Mouse (Mus musculus) heart, embryonic 11.5 days (tissue): ENCODE data around the gene Wfdc8. TPM values are rescaled to one million over a fixed set of nuclear protein-coding genes. Genes with fewer than 3 reads are reported as not detected.
"Not testable (repeated sequence)": the region's sequence is repeated elsewhere in the genome, so short reads cannot be mapped to it uniquely, and the experiment has no call there.

Source experiments
- ATAC-seq: fragments of 200-750 bp; cut with Nextera tagmentation; replicated peaks from 2 replicates; pipeline ENCODE4 v1.8.0; 2017; ENCODE audit warnings: moderate library complexity; ENCODE audit not compliant: insufficient number of reproducible peaks, low FRiP score, low TSS enrichment
- H3K27ac ChIP-seq: fragments of 300-500 bp; sonication (generic); 2 replicates; pipeline ENCODE4 v1.5.1; 2014; ENCODE audit warnings: mild to moderate bottlenecking, low read depth, low read length
- H3K27me3 ChIP-seq: fragments of 300-500 bp; sonication (generic); 2 replicates; pipeline ENCODE4 v1.6.1; 2014; ENCODE audit warnings: mild to moderate bottlenecking, low read length, mixed read lengths; ENCODE audit not compliant: control insufficient read depth, insufficient read depth
- H3K36me3 ChIP-seq: fragments of 300-500 bp; sonication (generic); 2 replicates; pipeline ENCODE4 v1.6.1; 2014; ENCODE audit warnings: mild to moderate bottlenecking, low read length, moderate library complexity, mixed read lengths; ENCODE audit not compliant: control insufficient read depth, insufficient read depth
- H3K4me1 ChIP-seq: fragments of 300-500 bp; sonication (generic); 2 replicates; pipeline ENCODE4 v1.6.1; 2014; ENCODE audit warnings: low read length; ENCODE audit not compliant: control insufficient read depth, insufficient read depth
- H3K4me2 ChIP-seq: fragments of 300-500 bp; sonication (generic); 2 replicates; pipeline ENCODE4 v1.6.1; 2014; ENCODE audit warnings: mild to moderate bottlenecking, moderate library complexity
- H3K4me3 ChIP-seq: fragments of 300-500 bp; sonication (generic); 2 replicates; pipeline ENCODE4 v1.5.1; 2014; ENCODE audit warnings: low read depth, low read length
- H3K9ac ChIP-seq: fragments of 300-500 bp; sonication (generic); 2 replicates; pipeline ENCODE4 v1.6.1; 2014; ENCODE audit warnings: mild to moderate bottlenecking, low read depth, low read length, moderate library complexity
- H3K9me3 ChIP-seq: fragments of 300-500 bp; sonication (generic); replicated peaks from 2 replicates; pipeline ENCODE4 v1.6.1; 2016; ENCODE audit warnings: low read length; ENCODE audit not compliant: control insufficient read depth
- WGBS: fragments of 180-500 bp; shearing (Covaris S2); extraction: QIAGEN DNeasy Blood & Tissue Kit; methylation state at CpG from one replicate; pipeline ENCODE4 v1.1.7; 2014; ENCODE audit not compliant: insufficient replicate concordance; 5-methylcytosine and 5-hydroxymethylcytosine counted together
- polyA plus RNA-seq: library from polyadenylated mRNA; unstranded; fragments of >200 nt; fragmentation: Nextera tagmentation; extraction: Ambion mirVana; gene quantifications from 2 replicates; pipeline ENCODE4 v1.2.1, GENCODE M21; 2014

Wfdc8 gene
- polyA plus RNA-seq, 1 experiment from 2014 or later: not detected

DNA sequence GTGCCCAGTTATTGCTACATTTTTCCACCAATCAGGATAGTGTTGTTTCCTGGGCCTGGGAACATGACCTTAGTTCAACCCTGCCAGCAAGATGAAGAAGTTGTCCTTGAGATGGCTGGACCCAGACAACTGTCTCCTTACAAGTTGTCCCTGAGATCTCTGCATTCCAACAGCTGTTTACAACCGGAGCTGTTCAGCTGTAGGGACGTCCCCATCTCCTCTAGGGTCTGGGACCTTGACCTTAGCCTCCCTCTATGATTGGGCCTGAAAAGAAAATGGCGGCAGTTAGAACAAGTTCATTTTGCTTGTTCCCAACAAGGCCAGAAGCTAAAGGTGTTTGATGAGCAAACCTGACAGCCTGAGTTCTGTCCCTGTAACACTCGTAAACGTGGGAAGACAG is 5.6 kb upstream of the Wfdc8 start:
- H3K27ac ChIP-seq: no peak overlapping the region
- no peak for ATAC-seq
- H3K4me3 ChIP-seq: no peak overlapping the region
- no peaks in the 10 kb centered on the region for H3K36me3 ChIP-seq
- H3K27me3 ChIP-seq: no peaks in the 10 kb centered on the region
- H3K4me2 ChIP-seq: no peak overlapping the region
- no peaks in the 10 kb centered on the region for H3K9me3 ChIP-seq
- WGBS: 75% methylated on average over 5 of the region's 5 CpGs
- H3K9ac ChIP-seq: no peak overlapping the region
- no peaks in the 10 kb centered on the region for H3K4me1 ChIP-seq

- ATAC-seq: no peak
- WGBS: 82% methylated on average over 3 of the region's 3 CpGs
Observed at GRCm38 (mm10) chr2:164615386-164615785, 2.0 kb upstream of the Wfdc8 start.

GRCm38 (mm10) chr2:164608781-164609180 is 4.6 kb downstream of the Wfdc8 start:
- no peak overlapping the region for H3K4me3 ChIP-seq

More at GRCm38 (mm10) chr2:164615386-164615785, 2.0 kb upstream of the Wfdc8 start:
- H3K36me3 ChIP-seq: no peaks in the 10 kb centered on the region
- H3K4me2 ChIP-seq: no peak overlapping the region
- H3K9me3 ChIP-seq: no peaks in the 10 kb centered on the region
- H3K4me1 ChIP-seq: no peaks in the 10 kb centered on the region
- H3K27ac ChIP-seq: no peak overlapping the region
- H3K4me3 ChIP-seq: no peak overlapping the region
- no peaks in the 10 kb centered on the region for H3K27me3 ChIP-seq
- no peak overlapping the region for H3K9ac ChIP-seq

DNA sequence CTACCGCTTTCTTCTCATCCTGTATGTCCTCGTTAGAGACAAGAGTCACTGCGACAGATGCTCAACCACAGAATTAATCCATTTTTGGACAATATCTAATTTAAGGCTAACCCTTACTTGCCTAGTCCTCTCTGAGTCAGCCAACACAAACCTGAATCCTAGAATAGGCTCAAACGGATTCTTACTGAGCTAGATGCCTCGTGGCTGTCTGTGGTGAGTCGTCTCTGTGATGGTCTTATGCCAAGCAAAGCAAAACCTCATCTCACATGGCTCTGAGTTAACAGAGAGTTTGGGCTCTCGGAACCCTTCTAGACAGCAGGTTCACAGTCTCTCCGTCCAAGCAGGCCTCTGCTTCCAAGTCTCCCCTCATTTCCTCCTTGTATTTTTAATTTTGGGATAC is 9.0 kb downstream of the Wfdc8 start:
- H3K9ac ChIP-seq: no peak overlapping the region
- H3K36me3 ChIP-seq: no peaks in the 10 kb centered on the region
- WGBS: 88% methylated on average over 8 of the region's 8 CpGs
- no peak overlapping the region for H3K4me2 ChIP-seq
- H3K27me3 ChIP-seq: no peaks in the 10 kb centered on the region
- H3K9me3 ChIP-seq: peaks cover 5% of the 10 kb centered on the region; the same call in 1 of the 2 replicates
- no peak overlapping the region for H3K27ac ChIP-seq
- H3K4me3 ChIP-seq: no peak overlapping the region
- no peaks in the 10 kb centered on the region for H3K4me1 ChIP-seq
- ATAC-seq: no peak

More at GRCm38 (mm10) chr2:164608781-164609180, 4.6 kb downstream of the Wfdc8 start:
- H3K27me3 ChIP-seq: no peaks in the 10 kb centered on the region
- 72% methylated on average over 6 of the region's 6 CpGs for WGBS
- no peak overlapping the region for H3K9ac ChIP-seq
- no peak overlapping the region for H3K4me2 ChIP-seq
- H3K36me3 ChIP-seq: no peaks in the 10 kb centered on the region
- H3K27ac ChIP-seq: no peak overlapping the region
- H3K4me1 ChIP-seq: no peaks in the 10 kb centered on the region
- ATAC-seq: no peak
- H3K9me3 ChIP-seq: no peaks in the 10 kb centered on the region

DNA sequence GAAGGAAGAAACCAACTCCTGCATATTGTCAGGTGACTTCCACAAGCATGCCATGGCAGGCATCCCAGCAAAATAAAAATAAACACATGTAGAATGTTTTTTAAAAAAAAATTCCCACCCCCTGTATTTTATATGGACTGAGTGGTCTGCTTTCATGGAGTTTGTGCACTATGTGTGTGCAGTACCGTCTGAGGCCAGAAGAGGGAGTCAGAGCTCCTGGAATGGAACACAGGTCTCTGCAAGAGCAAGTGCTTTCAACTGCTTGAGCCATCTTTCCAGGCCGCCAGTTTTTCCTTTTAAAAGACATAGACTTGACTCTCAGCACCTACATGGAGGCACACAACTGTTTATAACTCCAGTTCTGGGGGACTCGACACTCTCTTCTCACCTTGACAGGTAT is 9.9 kb downstream of the Wfdc8 start:
- Histone ChIP-seq H3K4me1 (no peaks in the 10 kb centered on the region), H3K9ac (no peak overlapping the region), H3K27me3 (no peaks in the 10 kb centered on the region), H3K9me3 (peaks cover 5% of the 10 kb centered on the region; the same call in 1 of the 2 replicates), H3K36me3 (no peaks in the 10 kb centered on the region), H3K27ac (no peak overlapping the region), H3K4me3 (no peak overlapping the region), H3K4me2 (no peak overlapping the region)
- WGBS: 86% methylated on average over 3 of the region's 3 CpGs
- no peak for ATAC-seq

DNA sequence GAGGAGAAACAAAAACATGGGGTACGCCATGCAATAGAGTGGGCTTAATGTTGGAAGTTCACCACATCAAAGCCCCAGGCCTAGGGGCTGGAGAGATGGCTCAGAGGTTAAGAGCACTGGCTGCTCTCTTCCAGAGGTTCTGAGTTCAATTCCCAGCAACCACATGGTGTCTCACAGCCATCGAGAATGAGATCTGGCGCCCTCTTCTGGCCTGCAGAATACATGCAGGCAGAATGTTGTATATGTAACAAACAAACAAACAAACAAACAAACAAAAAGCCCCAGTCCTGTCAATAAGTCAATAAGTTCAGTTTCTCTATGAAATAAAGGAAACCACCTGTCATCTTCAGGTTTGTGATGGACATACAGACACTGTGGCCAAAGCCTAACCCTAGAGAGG is 13.2 kb downstream of the Wfdc8 start:
- 61% methylated on average over 3 of the region's 3 CpGs for WGBS
- no peaks in the 10 kb centered on the region for H3K36me3 ChIP-seq
- ATAC-seq: no peak
- no peak overlapping the region for H3K4me2 ChIP-seq
- H3K9ac ChIP-seq: no peak overlapping the region
- no peak overlapping the region for H3K27ac ChIP-seq
- no peak overlapping the region for H3K4me3 ChIP-seq
- H3K9me3 ChIP-seq: peaks cover 5% of the 10 kb centered on the region; the same call in 1 of the 2 replicates
- H3K27me3 ChIP-seq: no peaks in the 10 kb centered on the region
- no peaks in the 10 kb centered on the region for H3K4me1 ChIP-seq

DNA sequence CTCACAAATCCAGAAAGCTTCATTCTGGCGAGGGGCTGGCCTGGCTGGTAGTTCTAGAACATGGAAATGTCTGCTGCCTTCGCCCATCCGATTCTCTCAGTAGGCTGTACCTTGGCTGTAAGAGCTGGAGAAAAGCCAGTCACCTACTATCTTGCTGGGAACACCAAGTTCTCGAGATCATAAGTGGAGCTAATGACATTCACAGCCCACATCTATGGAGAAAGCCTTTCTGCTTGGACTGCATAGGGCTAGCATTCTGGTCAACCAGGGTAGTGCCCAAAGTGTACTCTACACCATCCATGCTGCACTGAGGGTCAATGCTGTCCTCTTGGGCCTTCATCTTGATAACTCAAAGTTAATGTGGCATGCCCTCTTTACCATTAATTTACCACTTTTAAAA is 19.9 kb downstream of the Wfdc8 start, which contains the start of gene Eppin:
Gene Eppin, minus strand, starts transcription at position 101 of the 400 bp plus-strand sequence.
- Histone ChIP-seq H3K36me3 (no peaks in the 10 kb centered on the region), H3K4me1 (no peaks in the 10 kb centered on the region), H3K9me3 (no peaks in the 10 kb centered on the region), H3K27ac (no peak within 1 kb of the TSS), H3K27me3 (no peaks in the 10 kb centered on the region), H3K4me2 (no peak within 1 kb of the TSS), H3K9ac (no peak within 1 kb of the TSS), H3K4me3 (no peak within 1 kb of the TSS)
- WGBS: 64% methylated on average over 4 of the region's 4 CpGs
- ATAC-seq: no peak

GRCm38 (mm10) chr2:164592014-164592413 is 21.4 kb downstream of the Wfdc8 start:
- Histone ChIP-seq H3K4me2 (no peak overlapping the region), H3K27ac (no peak overlapping the region), H3K9ac (no peak overlapping the region), H3K9me3 (no peaks in the 10 kb centered on the region), H3K36me3 (no peaks in the 10 kb centered on the region), H3K4me1 (no peaks in the 10 kb centered on the region), H3K27me3 (no peaks in the 10 kb centered on the region), H3K4me3 (no peak overlapping the region)
- no peak for ATAC-seq
- WGBS: 9% methylated on average over 4 of the region's 4 CpGs

DNA sequence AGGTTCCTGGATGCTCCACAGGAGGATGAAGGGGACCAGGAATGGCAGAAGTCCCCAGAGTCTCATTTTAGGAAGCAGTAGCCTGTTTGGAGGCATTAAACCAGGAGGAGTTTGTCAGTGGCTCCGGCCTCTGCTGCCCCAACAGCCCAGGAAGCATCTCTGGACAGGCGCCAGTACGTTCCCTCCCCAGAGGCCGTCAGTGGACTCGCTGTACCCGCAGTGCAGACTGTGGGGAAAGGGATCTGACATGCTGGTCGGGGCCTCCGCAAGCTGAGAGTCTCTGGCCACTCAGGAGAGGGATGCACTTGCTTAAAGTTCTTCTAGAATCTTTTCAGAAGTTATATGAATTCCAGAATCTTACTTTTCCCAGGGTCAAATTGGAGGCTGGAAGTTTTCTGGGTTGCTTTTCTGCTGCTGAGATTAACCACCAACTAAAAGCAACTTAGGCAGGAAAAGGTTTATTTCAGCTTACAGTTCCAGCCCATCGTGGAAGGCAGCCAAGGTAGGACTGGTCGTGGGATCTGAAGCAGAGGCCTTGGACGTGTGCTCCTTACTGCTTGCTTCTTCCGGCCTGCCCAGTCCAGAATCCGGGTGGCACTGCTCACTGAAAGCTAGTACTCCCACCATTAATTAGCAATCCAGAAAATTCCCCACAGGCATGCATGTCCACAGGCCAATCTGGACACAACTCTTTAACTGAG is 28.3 kb downstream of the Wfdc8 start, which contains the start of gene Wfdc6a:
Gene Wfdc6a, minus strand, starts transcription at position 423 of the 701 bp plus-strand sequence.
- H3K4me1 ChIP-seq, H3K4me3 ChIP-seq, H3K9me3 ChIP-seq, H3K9ac ChIP-seq, ATAC-seq, H3K27me3 ChIP-seq, H3K27ac ChIP-seq, H3K36me3 ChIP-seq, H3K4me2 ChIP-seq: not testable (repeated sequence)
- WGBS: 64% methylated on average over 13 of the region's 13 CpGs
